Mouse (Mus musculus) limb, embryonic 13.5 days (tissue): Measurements from ENCODE around the gene Ddx10. TPM values are rescaled to one million over a fixed set of nuclear protein-coding genes. Genes with fewer than 3 reads are reported as not detected.

Experiments
- ATAC-seq: fragments of 200-750 bp; cut with Nextera tagmentation; 2 replicates; pipeline ENCODE4 v1.8.0; 2017; ENCODE audit warnings: low read depth, moderate number of reproducible peaks, moderate TSS enrichment; ENCODE audit not compliant: low FRiP score
- H3K27ac ChIP-seq: fragments of 300-500 bp; sonication (generic); 2 replicates; pipeline ENCODE4 v1.5.1; 2015; ENCODE audit warnings: inconsistent platforms, mild to moderate bottlenecking, moderate library complexity
- H3K27me3 ChIP-seq: fragments of 300-500 bp; sonication (generic); 2 replicates; pipeline ENCODE4 v1.6.1; 2015; ENCODE audit warnings: mild to moderate bottlenecking, inconsistent platforms
- H3K36me3 ChIP-seq: fragments of 300-500 bp; sonication (generic); 2 replicates; pipeline ENCODE4 v1.6.1; 2015; ENCODE audit warnings: inconsistent platforms, mild to moderate bottlenecking, moderate library complexity
- H3K4me1 ChIP-seq: fragments of 300-500 bp; sonication (generic); 2 replicates; pipeline ENCODE4 v1.6.1; 2015; ENCODE audit warnings: inconsistent platforms
- H3K4me2 ChIP-seq: fragments of 300-500 bp; sonication (generic); replicated peaks from 2 replicates; pipeline ENCODE4 v1.6.1; 2015; ENCODE audit warnings: inconsistent platforms, mild to moderate bottlenecking, moderate library complexity
- H3K4me3 ChIP-seq: fragments of 300-500 bp; sonication (generic); 2 replicates; pipeline ENCODE4 v1.5.1; 2015; ENCODE audit warnings: moderate library complexity, mild to moderate bottlenecking, inconsistent platforms
- H3K9ac ChIP-seq: fragments of 300-500 bp; sonication (generic); 2 replicates; pipeline ENCODE4 v1.6.1; 2015; ENCODE audit warnings: mild to moderate bottlenecking, inconsistent platforms
- H3K9me3 ChIP-seq: fragments of 300-500 bp; sonication (generic); 2 replicates; pipeline ENCODE4 v1.6.1; 2016; ENCODE audit warnings: inconsistent platforms
- WGBS: fragments of 180-500 bp; shearing (Covaris S2); methylation state at CpG from one replicate; pipeline ENCODE4 v1.1.7; 2015; 5-methylcytosine and 5-hydroxymethylcytosine counted together
- polyA plus RNA-seq: library from polyadenylated mRNA; unstranded; fragments of >200 nt; fragmentation: Nextera tagmentation; extraction: Ambion mirVana; gene quantifications from 2 replicates; pipeline ENCODE4 v1.2.1, GENCODE M21; 2015

The Ddx10 gene
- polyA plus RNA-seq, 1 experiment from 2014 or later: 29.9 TPM

- ATAC-seq: no peak
- no peak overlapping the region for H3K9ac ChIP-seq
- H3K4me1 ChIP-seq: no peaks in the 10 kb centered on the region
- no peak overlapping the region for H3K4me3 ChIP-seq
- H3K27ac ChIP-seq: no peak overlapping the region
- WGBS: 76% methylated on average over 8 of the region's 8 CpGs
- H3K36me3 ChIP-seq: no peaks in the 10 kb centered on the region
- H3K9me3 ChIP-seq: no peaks in the 10 kb centered on the region
- no peak overlapping the region for H3K4me2 ChIP-seq
- no peaks in the 10 kb centered on the region for H3K27me3 ChIP-seq
Observed at GRCm38 (mm10) chr9:53140610-53141165, 107.2 kb downstream of the Ddx10 start.

GRCm38 (mm10) chr9:53132826-53133225 lies 115.0 kb downstream of the Ddx10 start:
- Histone ChIP-seq H3K36me3 (no peaks in the 10 kb centered on the region), H3K27me3 (no peaks in the 10 kb centered on the region), H3K9ac (no peak overlapping the region), H3K27ac (no peak overlapping the region), H3K4me2 (no peak overlapping the region), H3K9me3 (no peaks in the 10 kb centered on the region), H3K4me1 (no peaks in the 10 kb centered on the region), H3K4me3 (no peak overlapping the region)
- WGBS: 97% methylated on average over 1 of the region's 1 CpGs
- ATAC-seq: no peak

- WGBS: 81% methylated on average over 2 of the region's 2 CpGs
- ATAC-seq: no peak
Observed at GRCm38 (mm10) chr9:53130460-53130859, 117.4 kb downstream of the Ddx10 start.

GRCm38 (mm10) chr9:53101103-53101502 lies 146.8 kb downstream of the Ddx10 start:
- H3K27me3 ChIP-seq: no peaks in the 10 kb centered on the region
- no peak overlapping the region for H3K27ac ChIP-seq
- 79% methylated on average over 1 of the region's 1 CpGs for WGBS
- no peaks in the 10 kb centered on the region for H3K9me3 ChIP-seq
- no peak overlapping the region for H3K9ac ChIP-seq
- no peak overlapping the region for H3K4me3 ChIP-seq
- no peak for ATAC-seq
- peaks cover 7% of the 10 kb centered on the region; the same call in 1 of the 2 replicates for H3K36me3 ChIP-seq
- H3K4me2 ChIP-seq: no peak overlapping the region
- no peaks in the 10 kb centered on the region for H3K4me1 ChIP-seq

More at GRCm38 (mm10) chr9:53130460-53130859, 117.4 kb downstream of the Ddx10 start:
- Histone ChIP-seq H3K27me3 (no peaks in the 10 kb centered on the region), H3K4me1 (no peaks in the 10 kb centered on the region), H3K36me3 (0 out of 2 replicates have a peak, but pooled peaks cover 7% of the 10 kb centered on the region), H3K27ac (no peak overlapping the region), H3K9me3 (no peaks in the 10 kb centered on the region), H3K9ac (no peak overlapping the region), H3K4me2 (no peak overlapping the region), H3K4me3 (no peak overlapping the region)

- WGBS: 88% methylated on average over 5 of the region's 5 CpGs
Observed at GRCm38 (mm10) chr9:53095319-53096165, 152.3 kb downstream of the Ddx10 start.

GRCm38 (mm10) chr9:53094536-53094935 lies 153.3 kb downstream of the Ddx10 start:
- no peak overlapping the region for H3K4me3 ChIP-seq
- ATAC-seq: no peak
- no peak overlapping the region for H3K27ac ChIP-seq
- no peak overlapping the region for H3K9ac ChIP-seq
- H3K4me2 ChIP-seq: no peak overlapping the region
- H3K27me3 ChIP-seq: no peaks in the 10 kb centered on the region
- H3K4me1 ChIP-seq: no peaks in the 10 kb centered on the region
- H3K36me3 ChIP-seq: peaks cover 7% of the 10 kb centered on the region; the same call in 1 of the 2 replicates
- no peaks in the 10 kb centered on the region for H3K9me3 ChIP-seq
- WGBS: 89% methylated on average over 7 of the region's 7 CpGs

More at GRCm38 (mm10) chr9:53095319-53096165, 152.3 kb downstream of the Ddx10 start:
- no peak overlapping the region for H3K27ac ChIP-seq
- no peaks in the 10 kb centered on the region for H3K27me3 ChIP-seq
- no peak overlapping the region for H3K4me2 ChIP-seq
- peaks cover 7% of the 10 kb centered on the region; the same call in 1 of the 2 replicates for H3K36me3 ChIP-seq
- no peak overlapping the region for H3K9ac ChIP-seq
- no peaks in the 10 kb centered on the region for H3K4me1 ChIP-seq
- no peak for ATAC-seq
- no peak overlapping the region for H3K4me3 ChIP-seq
- no peaks in the 10 kb centered on the region for H3K9me3 ChIP-seq

- WGBS: 76% methylated on average over 3 of the region's 3 CpGs
- Histone ChIP-seq H3K4me1 (peaks cover under 1% of the 10 kb centered on the region; the same call in 1 of the 2 replicates), H3K9me3 (no peaks in the 10 kb centered on the region), H3K36me3 (no peaks in the 10 kb centered on the region), H3K4me2 (no peak overlapping the region), H3K27me3 (no peaks in the 10 kb centered on the region), H3K4me3 (no peak overlapping the region), H3K9ac (no peak overlapping the region), H3K27ac (no peak overlapping the region)
- no peak for ATAC-seq
Observed at GRCm38 (mm10) chr9:53077626-53078025, 170.2 kb downstream of the Ddx10 start.

- no peaks in the 10 kb centered on the region for H3K9me3 ChIP-seq
- no peaks in the 10 kb centered on the region for H3K27me3 ChIP-seq
- no peak overlapping the region for H3K4me3 ChIP-seq
- no peak overlapping the region for H3K27ac ChIP-seq
- no peaks in the 10 kb centered on the region for H3K36me3 ChIP-seq
- peaks cover 17% of the 10 kb centered on the region for H3K4me1 ChIP-seq
- no peak overlapping the region for H3K9ac ChIP-seq
- ATAC-seq: no peak
- 89% methylated on average over 3 of the region's 3 CpGs for WGBS
- no peak overlapping the region for H3K4me2 ChIP-seq
Observed at GRCm38 (mm10) chr9:53075931-53076330, 171.9 kb downstream of the Ddx10 start.

- Histone ChIP-seq H3K4me3 (no peak overlapping the region), H3K4me1 (peaks cover 19% of the 10 kb centered on the region), H3K4me2 (no peak overlapping the region), H3K27me3 (no peaks in the 10 kb centered on the region), H3K27ac (no peak overlapping the region), H3K9ac (no peak overlapping the region), H3K36me3 (no peaks in the 10 kb centered on the region), H3K9me3 (no peaks in the 10 kb centered on the region)
- WGBS: 91% methylated on average over 3 of the region's 3 CpGs
- ATAC-seq: no peak
Observed at GRCm38 (mm10) chr9:53074443-53074842, 173.4 kb downstream of the Ddx10 start.

- no peak for ATAC-seq
- no peak overlapping the region for H3K27ac ChIP-seq
- 88% methylated on average over 10 of the region's 10 CpGs for WGBS
Observed at GRCm38 (mm10) chr9:53073576-53074112, 174.2 kb downstream of the Ddx10 start.

GRCm38 (mm10) chr9:53072088-53072487 lies 175.8 kb downstream of the Ddx10 start:
- H3K27ac ChIP-seq: peak overlapping the region; percentile 59; the same call in 1 of the 2 replicates
- H3K36me3 ChIP-seq: no peaks in the 10 kb centered on the region
- ATAC-seq: peak; percentile 52; the same call in 1 of the 2 replicates
- no peaks in the 10 kb centered on the region for H3K9me3 ChIP-seq
- no peak overlapping the region for H3K4me3 ChIP-seq
- H3K4me1 ChIP-seq: peaks cover 20% of the 10 kb centered on the region
- no peak overlapping the region for H3K9ac ChIP-seq
- no peaks in the 10 kb centered on the region for H3K27me3 ChIP-seq
- 63% methylated on average over 9 of the region's 9 CpGs for WGBS
- no peak overlapping the region for H3K4me2 ChIP-seq

More at GRCm38 (mm10) chr9:53073576-53074112, 174.2 kb downstream of the Ddx10 start:
- Histone ChIP-seq H3K4me1 (peaks cover 19% of the 10 kb centered on the region), H3K36me3 (no peaks in the 10 kb centered on the region), H3K9me3 (no peaks in the 10 kb centered on the region), H3K4me3 (no peak overlapping the region), H3K27me3 (no peaks in the 10 kb centered on the region), H3K9ac (no peak overlapping the region), H3K4me2 (no peak overlapping the region)

- H3K4me2 ChIP-seq: no peak overlapping the region
- 77% methylated on average over 12 of the region's 12 CpGs for WGBS
- no peaks in the 10 kb centered on the region for H3K27me3 ChIP-seq
- H3K9me3 ChIP-seq: no peaks in the 10 kb centered on the region
- H3K9ac ChIP-seq: no peak overlapping the region
- peak overlapping the region; percentile 59 for H3K27ac ChIP-seq
- H3K4me3 ChIP-seq: no peak overlapping the region
- H3K36me3 ChIP-seq: no peaks in the 10 kb centered on the region
- no peak for ATAC-seq
- H3K4me1 ChIP-seq: peaks cover 31% of the 10 kb centered on the region
Observed at GRCm38 (mm10) chr9:53070875-53071524, 176.9 kb downstream of the Ddx10 start.
